Mouse (Mus musculus): ENCODE results near the gene Olfr139.

Gene Olfr139

GRCm38 (mm10) chr11:74056451-74056850 lies at the start of gene Olfr139, which contains the start of gene Olfr399:
Gene Olfr139 (minus strand): TSS chr11:74056551.
Gene Olfr399 (minus strand): TSS chr11:74056615.
- DNase-seq = no peak

- no peak for DNase-seq
These were observed 48.7 kb upstream of the Olfr139 start for GRCm38 (mm10) chr11:74105066-74105465.

DNA sequence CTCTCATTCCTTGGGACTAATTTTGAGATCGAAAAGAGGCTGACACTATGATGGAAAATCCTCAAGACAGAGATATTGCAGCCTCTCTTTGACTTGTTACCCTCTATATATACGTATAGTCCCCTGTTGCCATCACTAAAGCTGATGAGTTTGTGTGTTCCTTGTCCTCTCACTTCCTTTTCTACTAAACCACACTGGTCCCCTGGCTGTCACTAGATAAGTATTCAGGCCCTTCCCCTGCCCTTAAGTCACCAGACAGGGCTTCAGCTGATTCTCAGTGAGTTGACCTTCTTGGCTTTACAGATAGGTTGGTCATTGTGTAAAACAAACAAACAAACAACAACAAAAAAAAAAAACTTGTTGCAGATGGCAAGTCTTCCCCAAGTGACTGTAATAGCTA lies 45.2 kb upstream of the Olfr139 start:
- no peak for DNase-seq

GRCm38 (mm10) chr11:74100724-74101123 lies 44.4 kb upstream of the Olfr139 start:
- DNase-seq = no peak

DNA sequence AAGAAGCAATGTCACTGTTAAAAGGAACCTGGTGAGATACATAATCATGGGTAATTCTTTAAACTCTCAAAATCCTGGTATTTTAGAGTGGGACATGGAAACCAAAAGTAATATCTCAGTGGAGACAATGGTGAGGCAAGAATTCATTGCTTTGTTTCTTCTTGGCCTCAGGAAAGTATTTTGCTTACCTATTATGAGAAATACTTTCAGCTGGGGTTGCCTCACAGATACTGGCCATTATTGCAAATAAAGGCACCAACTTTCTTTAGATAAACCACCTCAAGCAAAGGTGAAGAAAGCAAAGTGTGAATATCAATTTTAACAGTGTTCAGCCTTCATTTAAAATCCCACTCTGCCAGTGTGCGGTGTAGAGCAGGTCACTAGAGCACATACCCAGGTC lies 13.3 kb upstream of the Olfr139 start, which contains the start of gene Zfp616:
Gene Zfp616, plus strand, starts transcription at position 301 of the 400 bp plus-strand sequence.
- DNase-seq = no peak

- DNase-seq = no peak
These were observed 5.0 kb downstream of the Olfr139 start for GRCm38 (mm10) chr11:74051347-74051746.

All from thymus, adult 18-20 months (tissue).